Mouse (Mus musculus) fibroblast of lung, adult 2 months (primary cell): ENCODE results near the gene Ccdc149.
A peak's percentile ranks its signal among the peaks of the same experiment; 100 is the strongest.

Experiments used
- DNase-seq: peaks from one replicate; pipeline ENCODE4 v3.0.0-alpha.2; 2011; ENCODE audit warnings: low read depth

Gene Ccdc149

DNA sequence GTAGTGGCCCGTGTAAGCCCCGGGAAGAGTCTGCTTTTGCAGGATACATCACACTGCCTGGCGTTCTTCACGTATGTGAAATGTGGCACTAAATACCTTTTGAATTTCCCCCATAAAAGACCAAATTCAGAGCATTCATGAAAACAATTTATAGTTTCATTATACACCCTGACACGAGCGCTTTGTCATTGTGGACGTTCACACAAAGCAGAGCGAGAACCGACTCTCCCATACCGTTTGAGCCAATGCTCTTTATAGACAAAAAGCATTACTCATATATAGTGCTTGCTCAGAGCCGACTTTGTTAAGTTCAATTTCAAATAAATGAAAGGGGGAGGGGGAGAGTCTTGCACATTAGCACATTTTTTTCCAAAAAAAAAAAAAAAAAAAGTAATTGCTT is 31.0 kb downstream of the Ccdc149 start:
- DNase-seq: no peak

DNA sequence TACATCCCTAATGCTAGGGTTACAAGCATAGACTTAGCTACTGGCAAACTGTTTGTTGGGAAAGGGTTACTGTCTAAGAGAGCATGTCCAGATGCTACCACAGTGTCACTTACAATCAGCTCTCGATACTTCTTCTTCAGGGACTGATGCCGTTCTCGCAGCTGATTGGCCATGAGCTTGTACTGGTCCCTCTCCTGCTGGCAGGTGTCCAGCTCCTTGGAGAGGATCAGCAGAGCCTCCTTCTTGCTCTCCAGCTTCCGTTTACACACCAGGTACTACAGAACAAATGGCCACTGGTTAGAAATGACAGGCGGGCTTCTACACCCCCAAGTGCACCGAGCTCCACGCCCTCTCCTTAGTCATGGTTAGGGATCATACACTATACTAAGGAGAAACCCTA is 32.4 kb downstream of the Ccdc149 start:
- no peak for DNase-seq

DNA sequence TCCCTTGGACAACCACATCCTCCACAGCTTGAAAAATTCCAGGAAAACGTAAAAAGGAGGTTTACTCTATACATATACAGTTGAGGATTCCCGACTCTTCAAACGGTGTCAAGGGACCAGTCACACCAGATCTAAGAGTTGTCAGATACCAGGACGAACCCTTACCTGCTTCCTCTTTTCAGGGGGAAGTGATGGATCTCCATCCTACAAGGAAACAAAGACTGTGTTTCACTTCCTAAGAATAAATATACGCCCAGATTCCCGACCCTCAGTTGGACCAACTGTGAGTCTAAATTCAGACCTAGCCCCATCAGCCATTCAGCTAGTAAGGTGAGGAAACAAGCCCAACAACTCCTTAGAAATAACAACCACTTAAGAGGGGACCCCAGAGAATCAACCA is 35.8 kb downstream of the Ccdc149 start:
- no peak for DNase-seq

DNA sequence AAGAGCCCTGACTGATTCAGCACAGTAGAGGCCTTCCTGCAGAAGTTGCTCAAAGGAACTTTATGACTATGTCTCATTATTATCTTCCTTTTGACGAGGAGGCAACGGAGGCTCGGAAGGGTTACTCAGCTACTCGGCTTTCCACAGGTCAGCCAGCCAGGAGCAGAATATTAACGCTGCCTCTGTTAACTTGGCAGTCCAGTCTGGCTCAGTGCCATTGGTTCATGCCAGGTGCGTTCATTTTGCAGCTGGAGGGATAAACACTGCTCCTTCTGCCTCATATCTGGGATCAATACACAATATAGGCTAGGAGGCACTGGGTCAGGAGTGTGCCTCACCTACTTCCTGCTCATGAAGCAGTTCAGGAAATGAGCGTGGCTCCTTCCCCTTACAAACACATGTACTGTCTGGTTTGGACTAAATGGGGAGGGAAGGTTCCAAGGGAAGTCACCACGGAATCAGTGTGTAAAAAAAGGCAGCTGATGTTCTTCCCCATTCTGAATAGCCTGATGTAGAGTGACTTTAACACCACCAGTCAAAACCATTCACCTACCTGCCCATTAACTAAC is 40.0 kb downstream of the Ccdc149 start:
- peak; percentile 8 for DNase-seq

- DNase-seq: no peak
Measured at GRCm38 (mm10) chr5:52429731-52430480, 41.4 kb downstream of the Ccdc149 start.

- DNase-seq: no peak
Measured at GRCm38 (mm10) chr5:52428613-52429012, 42.7 kb downstream of the Ccdc149 start.

DNA sequence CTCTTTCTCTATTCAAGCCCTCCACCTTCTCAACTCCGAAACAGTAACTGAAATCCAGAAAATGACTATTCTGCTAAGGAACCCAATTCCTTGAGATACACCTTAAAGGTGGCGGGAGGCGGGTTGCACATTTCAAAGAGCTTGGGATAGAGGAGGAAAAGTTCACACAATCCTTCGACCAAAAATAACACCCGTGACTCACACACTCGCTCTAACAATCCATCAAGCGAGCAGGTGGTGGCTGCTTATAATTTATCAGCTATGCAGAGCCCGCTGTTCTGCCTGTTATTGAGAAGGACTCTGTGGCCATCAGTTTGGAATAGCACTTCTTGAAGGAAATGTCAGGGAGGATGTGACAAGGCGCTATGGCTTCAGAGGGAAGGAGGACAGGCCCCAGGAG is 45.5 kb downstream of the Ccdc149 start:
- DNase-seq: no peak

- no peak for DNase-seq
Measured at GRCm38 (mm10) chr5:52423893-52424292, 47.4 kb downstream of the Ccdc149 start.

- DNase-seq: no peak
Measured at GRCm38 (mm10) chr5:52416485-52416884, 54.8 kb downstream of the Ccdc149 start.

- no peak for DNase-seq
Measured at GRCm38 (mm10) chr5:52415917-52416316, 55.4 kb downstream of the Ccdc149 start.

DNA sequence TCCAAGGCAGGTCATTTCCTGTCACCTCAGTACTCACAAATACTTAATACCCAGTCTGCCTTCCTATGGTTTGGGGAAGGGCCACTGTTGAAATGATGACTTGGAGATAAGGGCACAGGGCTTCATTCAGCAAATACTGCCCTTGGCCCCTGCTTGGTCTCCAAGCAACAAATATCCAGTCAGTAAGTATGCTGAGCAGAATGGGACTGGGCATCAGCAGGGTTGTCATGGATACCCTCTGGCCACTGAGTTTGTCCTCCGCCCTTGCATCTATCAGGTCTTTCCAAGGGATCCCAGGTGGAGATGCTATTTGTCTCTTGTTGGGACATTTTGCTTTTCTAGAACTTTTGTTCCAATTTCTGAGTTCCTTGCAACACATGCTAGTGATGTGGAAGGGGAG is 56.1 kb downstream of the Ccdc149 start:
- DNase-seq: no peak

- DNase-seq: no peak
Measured at GRCm38 (mm10) chr5:52411567-52411966, 59.8 kb downstream of the Ccdc149 start.

GRCm38 (mm10) chr5:52410197-52410596 is 61.1 kb downstream of the Ccdc149 start:
- DNase-seq: no peak

DNA sequence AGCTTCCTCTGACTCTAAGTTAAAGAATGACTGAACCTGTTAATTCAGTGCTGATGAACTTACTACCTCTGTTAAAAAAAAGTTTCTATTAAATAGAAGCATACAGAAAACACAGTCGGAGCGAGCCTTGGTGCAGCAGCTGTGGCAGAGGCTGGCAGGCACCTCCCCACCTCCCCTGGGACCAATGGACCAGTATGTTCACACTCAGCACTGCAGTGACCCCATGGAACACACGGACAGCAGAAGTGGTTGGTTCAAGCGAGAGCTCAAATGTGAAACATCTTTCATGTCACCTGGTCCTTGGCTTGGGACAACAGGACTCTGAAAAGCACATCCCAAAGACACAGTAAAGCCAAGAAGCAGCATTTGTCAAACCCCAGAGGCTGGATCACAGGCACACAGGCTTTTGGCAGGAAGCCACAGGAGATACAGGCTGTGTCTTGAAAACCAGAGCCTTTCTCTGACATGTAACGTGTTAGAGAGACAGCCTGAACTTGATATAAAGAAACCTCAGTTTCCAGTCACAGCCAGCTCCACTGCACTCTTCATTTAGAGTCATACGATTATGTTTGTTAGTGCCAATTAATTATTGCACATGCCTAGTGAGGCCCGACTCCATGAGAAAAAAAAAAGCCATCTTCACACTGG is 62.5 kb downstream of the Ccdc149 start:
- no peak for DNase-seq

DNA sequence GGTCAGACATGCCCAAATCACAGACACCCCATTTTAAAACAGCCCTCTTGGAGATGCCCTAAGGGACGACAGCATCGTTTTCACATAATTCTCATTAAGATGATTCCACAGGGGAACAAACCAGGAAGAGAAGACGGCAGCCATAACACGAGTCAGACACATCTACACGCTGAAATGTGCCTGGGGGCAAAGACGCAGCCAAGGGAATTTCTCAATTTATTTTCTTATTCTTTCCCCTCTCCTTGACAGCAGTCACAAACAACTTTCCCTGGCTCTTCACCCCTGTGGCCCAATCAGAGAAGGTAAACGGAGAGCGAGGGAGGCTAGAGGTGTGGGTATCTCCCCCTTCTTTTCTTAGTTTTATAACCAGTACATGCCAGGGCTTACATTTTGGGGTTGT is 66.9 kb downstream of the Ccdc149 start:
- no peak for DNase-seq

DNA sequence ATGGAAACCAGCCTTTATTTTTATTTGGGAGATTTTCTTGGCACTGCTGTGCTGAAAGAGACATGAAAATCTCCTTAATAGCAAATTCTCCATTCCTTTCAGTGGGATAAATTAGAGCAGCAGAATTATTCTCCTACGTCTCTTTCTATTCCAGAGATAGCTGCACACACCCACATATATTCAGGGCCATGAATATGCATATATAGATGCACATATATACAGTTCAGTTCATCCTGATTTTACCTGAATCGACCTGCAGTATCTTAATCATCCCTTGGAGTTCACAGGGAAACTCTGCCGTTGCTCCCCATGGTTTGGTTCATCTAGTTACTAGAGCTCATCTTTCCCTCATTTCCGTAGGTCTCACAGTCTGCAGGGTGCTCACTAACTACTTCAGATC is 77.6 kb downstream of the Ccdc149 start:
- DNase-seq: no peak

DNA sequence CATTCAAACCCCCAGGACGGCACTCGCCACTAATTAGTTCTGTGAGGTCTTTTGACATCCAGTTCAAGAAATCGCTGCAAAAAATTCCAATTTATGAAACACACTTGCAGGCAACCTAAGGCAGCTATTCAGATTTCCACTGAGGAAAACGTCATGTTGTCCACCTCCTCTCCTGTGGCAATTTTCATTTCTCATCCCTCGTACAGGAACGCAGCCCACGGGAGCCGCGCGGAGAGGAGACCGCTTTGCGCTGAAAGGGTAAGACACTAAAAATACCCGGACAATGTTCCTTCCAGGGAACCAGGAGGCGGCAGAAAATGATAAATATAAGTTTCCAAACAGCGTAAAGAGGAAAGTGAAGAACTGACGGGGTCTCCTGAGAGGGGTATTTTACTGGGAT is 79.8 kb downstream of the Ccdc149 start:
- DNase-seq: no peak

GRCm38 (mm10) chr5:52390381-52390780 is 80.9 kb downstream of the Ccdc149 start:
- DNase-seq: no peak

- DNase-seq: no peak
Measured at GRCm38 (mm10) chr5:52388092-52388749, 83.1 kb downstream of the Ccdc149 start.

DNA sequence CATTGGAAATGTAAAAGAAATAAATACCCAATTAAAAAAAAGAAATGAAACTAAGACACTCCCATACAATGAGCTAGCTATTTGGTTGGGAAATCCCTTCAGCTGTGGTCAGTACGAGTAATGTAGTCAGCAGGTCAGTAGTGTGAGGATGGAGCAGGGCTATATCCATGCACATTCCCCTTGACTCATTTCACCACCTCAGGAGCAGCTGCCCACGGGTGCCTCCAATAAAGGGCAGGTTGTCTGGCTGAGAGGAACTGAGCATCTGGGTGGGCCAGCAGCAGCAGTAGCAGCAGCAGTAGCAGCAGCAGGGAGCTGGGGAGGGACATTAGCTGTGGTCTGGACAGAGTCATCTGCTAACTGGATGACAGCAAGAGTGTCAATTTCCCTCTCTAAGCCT is 85.3 kb downstream of the Ccdc149 start:
- DNase-seq: no peak

DNA sequence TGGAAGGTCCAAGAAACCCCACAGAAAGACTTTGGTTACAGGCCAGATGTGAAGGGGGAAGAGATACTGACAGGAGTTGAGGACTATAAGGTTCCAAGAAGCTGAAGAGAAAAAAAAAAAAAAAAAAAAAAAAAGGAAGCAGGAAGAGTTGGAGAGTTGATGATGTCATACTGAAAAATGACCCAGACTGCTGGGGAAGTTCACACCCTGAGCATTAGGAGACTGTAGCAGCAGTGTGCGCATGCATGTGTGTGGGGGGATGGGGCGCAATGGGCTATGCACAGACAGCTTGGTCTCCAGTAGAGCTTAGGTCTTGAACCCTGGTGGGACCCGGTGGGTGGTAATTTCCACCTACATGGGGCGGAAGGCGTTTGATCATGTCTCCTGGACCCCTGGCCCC is 87.6 kb downstream of the Ccdc149 start:
- no peak for DNase-seq

DNA sequence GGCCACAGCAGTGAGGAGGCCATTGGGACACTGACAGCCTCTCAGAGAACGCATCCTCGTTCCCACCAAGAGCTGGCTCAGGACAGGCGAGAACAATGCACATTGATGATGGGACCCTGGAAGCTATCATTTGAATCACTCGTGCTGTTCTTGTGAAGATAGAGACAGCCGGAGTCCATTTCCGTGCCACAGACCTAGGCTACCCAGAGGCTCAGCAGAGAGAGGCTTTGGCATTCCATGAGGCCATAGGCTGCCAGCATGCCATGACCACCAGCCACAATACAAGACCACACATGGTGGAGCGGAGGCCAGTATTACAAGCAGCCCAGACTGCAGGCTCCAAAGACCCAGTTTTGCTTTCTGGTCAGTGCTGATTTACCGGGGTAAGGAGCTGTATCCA is 88.5 kb downstream of the Ccdc149 start:
- no peak for DNase-seq

GRCm38 (mm10) chr5:52375847-52376246 is 95.5 kb downstream of the Ccdc149 start:
- no peak for DNase-seq
